Mouse (Mus musculus) myocyte (in vitro differentiated cells): ENCODE results near the gene Kif17. TPM values are rescaled to one million over a fixed set of nuclear protein-coding genes. Genes with fewer than 3 reads are reported as not detected.

Experiments
- H3K27me3 ChIP-seq: one replicate; pipeline ENCODE4 v1.6.1; 2011; ENCODE audit not compliant: control insufficient read depth, insufficient read depth, insufficient read length
- H3K36me3 ChIP-seq: one replicate; pipeline ENCODE4 v1.6.1; 2011; ENCODE audit not compliant: control insufficient read depth, insufficient read depth
- H3K4me2 ChIP-seq: one replicate; pipeline ENCODE4 v1.6.1; 2011; ENCODE audit warnings: low read depth, control low read depth
- H3K4me3 ChIP-seq: one replicate; pipeline ENCODE4 v1.5.1; 2011; ENCODE audit warnings: mild to moderate bottlenecking, control low read depth, moderate library complexity
- H3K79me2 ChIP-seq: one replicate; pipeline ENCODE4 v1.6.1; 2011; ENCODE audit not compliant: control insufficient read depth, insufficient read depth
- H3ac ChIP-seq: one replicate; pipeline ENCODE4 v1.6.1; 2011; ENCODE audit not compliant: control insufficient read depth, insufficient read length
- CEBPB ChIP-seq: IDR thresholded peaks from 2 replicates; pipeline ENCODE4 v1.6.1; 2011; ENCODE audit warnings: mild to moderate bottlenecking, moderate library complexity; ENCODE audit not compliant: poor library complexity, insufficient read depth, severe bottlenecking
- E2F4 ChIP-seq: IDR thresholded peaks from one replicate; pipeline ENCODE4 v1.6.1; 2011; ENCODE audit warnings: mild to moderate bottlenecking, control low read depth, moderate library complexity; ENCODE audit not compliant: insufficient read depth
- MAX ChIP-seq: IDR thresholded peaks from one replicate; pipeline ENCODE4 v1.6.1; 2011; ENCODE audit warnings: low read depth, mild to moderate bottlenecking, control low read depth
- MYOD1 ChIP-seq, 3 experiments: IDR thresholded peaks; one replicate each; pipeline ENCODE4 v1.6.1; 2011; ENCODE audit warnings: control low read depth in 2 of 3, low read depth in 2 of 3, mild to moderate bottlenecking in 2 of 3, moderate library complexity in 1 of 3; ENCODE audit not compliant: insufficient read length in 2 of 3, control insufficient read depth in 1 of 3
- MYOG ChIP-seq, 3 experiments: IDR thresholded peaks; one replicate each; pipeline ENCODE4 v1.6.1; 2011; ENCODE audit warnings: control low read depth in 2 of 3, low read depth in 2 of 3, mild to moderate bottlenecking in 2 of 3; ENCODE audit not compliant: insufficient read length in 2 of 3, control insufficient read depth in 1 of 3, insufficient read depth in 1 of 3
- POLR2A ChIP-seq: IDR thresholded peaks from one replicate; pipeline ENCODE4 v1.6.1; 2011; ENCODE audit warnings: low read depth, mild to moderate bottlenecking, control low read depth, moderate library complexity; ENCODE audit not compliant: insufficient read length
- POLR2AphosphoS2 ChIP-seq: IDR thresholded peaks from one replicate; pipeline ENCODE4 v1.6.1; 2011; ENCODE audit warnings: low read depth, control low read depth; ENCODE audit not compliant: insufficient read length
- REST ChIP-seq: IDR thresholded peaks from one replicate; pipeline ENCODE4 v1.6.1; 2011; ENCODE audit warnings: mild to moderate bottlenecking, control low read depth, moderate library complexity; ENCODE audit not compliant: insufficient read depth, insufficient read length
- SRF ChIP-seq: IDR thresholded peaks from one replicate; pipeline ENCODE4 v1.6.1; 2011; ENCODE audit warnings: low read depth; ENCODE audit not compliant: control insufficient read depth, insufficient read length
- TCF12 ChIP-seq: IDR thresholded peaks from one replicate; pipeline ENCODE4 v1.6.1; 2011; ENCODE audit warnings: mild to moderate bottlenecking, control low read depth; ENCODE audit not compliant: poor library complexity, insufficient read depth, severe bottlenecking
- TCF3 ChIP-seq: IDR thresholded peaks from one replicate; pipeline ENCODE4 v1.6.1; 2011; ENCODE audit warnings: low read depth, control low read depth; ENCODE audit not compliant: insufficient read length
- USF1 ChIP-seq: IDR thresholded peaks from one replicate; pipeline ENCODE4 v1.6.1; 2011; ENCODE audit warnings: low read depth, mild to moderate bottlenecking, control low read depth, moderate library complexity
- polyA plus RNA-seq: library from polyadenylated mRNA; unstranded; fragments of >200 nt; fragmentation: generic; extraction: Trizol; gene quantifications from one replicate; pipeline ENCODE4 v1.2.1, GENCODE M21; 2012; ENCODE audit warnings: missing spikeins

The Kif17 gene
- polyA plus RNA-seq, 1 experiment, result 0.20 TPM

DNA sequence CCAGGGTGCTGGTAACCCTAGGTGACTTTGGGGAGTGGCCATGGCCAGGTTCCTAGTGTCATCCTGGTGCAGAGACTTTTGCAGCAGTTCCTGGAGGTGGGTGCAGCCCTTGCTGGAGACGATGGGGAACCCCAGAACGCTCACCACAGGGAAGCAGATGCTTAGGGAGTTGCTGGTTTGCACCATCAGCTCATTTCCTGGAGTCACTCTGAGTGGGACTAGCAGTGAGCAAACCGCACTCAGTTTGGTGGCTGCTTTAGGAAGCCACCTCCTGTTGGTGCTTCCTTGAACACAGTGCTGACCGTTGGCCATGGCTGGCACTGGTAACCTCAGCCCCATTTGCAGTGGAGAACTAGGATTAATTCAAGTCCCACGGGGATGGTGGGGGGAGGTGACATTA is 9.2 kb downstream of the Kif17 start:
- no peaks in the 10 kb centered on the region for H3K36me3 ChIP-seq
- TF ChIP-seq POLR2A, result no peak
- TF ChIP-seq MYOD1 (IDR thresholded peaks at IDR 0.05; ENCODE audit: control insufficient read depth in 1 of 3, insufficient read length in 2 of 3, low read depth in 2 of 3), result no peak
- TF ChIP-seq TCF3, result no peak
- TF ChIP-seq POLR2AphosphoS2, result no peak
- TF ChIP-seq TCF12, result no peak
- no peak for TF ChIP-seq REST
- TF ChIP-seq MYOG (IDR thresholded peaks at IDR 0.05; ENCODE audit: control insufficient read depth in 1 of 3, insufficient read depth in 1 of 3, insufficient read length in 2 of 3, low read depth in 2 of 3), result no peak
- no peak for TF ChIP-seq USF1
- TF ChIP-seq E2F4, result no peak
- H3K4me3 ChIP-seq, result no peak overlapping the region
- no peaks in the 10 kb centered on the region for H3K27me3 ChIP-seq
- H3ac ChIP-seq, result no peak overlapping the region
- H3K79me2 ChIP-seq, result no peaks in the 10 kb centered on the region
- no peak overlapping the region for H3K4me2 ChIP-seq

DNA sequence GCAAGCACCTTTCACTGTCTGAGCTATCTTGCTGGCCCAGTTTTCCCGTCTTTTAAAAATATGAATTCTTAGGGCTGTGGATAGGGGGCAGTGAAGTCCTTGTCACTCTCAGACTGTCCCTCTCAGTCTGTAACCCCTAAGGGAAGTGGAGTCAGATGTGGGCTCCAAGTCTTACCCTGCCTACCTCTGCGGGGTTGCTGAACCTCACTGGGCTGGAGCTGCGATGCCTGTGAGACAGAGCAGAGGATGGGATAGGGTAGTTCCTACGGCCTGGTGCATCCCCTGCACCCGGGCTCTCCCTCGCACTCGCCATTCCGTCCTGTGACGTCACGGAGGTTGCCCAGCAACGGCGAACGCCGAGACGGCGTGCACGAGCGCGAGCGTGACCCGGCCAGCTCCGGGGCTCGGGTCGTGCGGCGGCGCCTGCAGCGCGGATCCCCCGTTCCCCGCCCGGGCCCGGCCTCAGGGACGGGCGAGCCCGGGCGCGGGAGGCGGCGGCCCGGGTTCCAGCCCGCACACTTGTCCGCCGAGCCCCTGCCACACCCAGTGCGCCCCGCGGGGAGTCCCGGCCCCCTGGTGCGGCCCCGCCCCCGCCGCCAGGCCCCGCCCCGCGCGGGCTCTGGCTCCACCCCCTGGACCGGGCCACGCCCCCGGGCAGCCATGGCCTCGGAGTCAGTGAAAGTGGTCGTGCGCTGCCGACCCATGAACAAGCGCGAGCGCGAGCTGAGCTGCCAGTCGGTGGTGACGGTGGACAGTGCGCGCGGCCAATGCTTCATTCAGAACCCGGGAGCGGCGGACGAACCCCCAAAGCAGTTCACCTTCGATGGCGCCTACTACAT is 11.8 kb downstream of the Kif17 start:
- Histone ChIP-seq H3K36me3 (no peaks in the 10 kb centered on the region), H3K27me3 (no peaks in the 10 kb centered on the region), H3K4me2 (peak overlapping the region; percentile 70), H3K79me2 (no peaks in the 10 kb centered on the region), H3K4me3 (peak overlapping the region; percentile 17), H3ac (peak overlapping the region; percentile 16)
- TF ChIP-seq USF1 (no peak), REST (no peak), POLR2A (no peak), MYOG (IDR thresholded peaks at IDR 0.05; ENCODE audit: control insufficient read depth in 1 of 3, insufficient read depth in 1 of 3, insufficient read length in 2 of 3, low read depth in 2 of 3) (no peak), CEBPB (no peak), MYOD1 (IDR thresholded peaks at IDR 0.05; ENCODE audit: control insufficient read depth in 1 of 3, insufficient read length in 2 of 3, low read depth in 2 of 3) (no peak), SRF (no peak), E2F4 (no peak), POLR2AphosphoS2 (no peak)

DNA sequence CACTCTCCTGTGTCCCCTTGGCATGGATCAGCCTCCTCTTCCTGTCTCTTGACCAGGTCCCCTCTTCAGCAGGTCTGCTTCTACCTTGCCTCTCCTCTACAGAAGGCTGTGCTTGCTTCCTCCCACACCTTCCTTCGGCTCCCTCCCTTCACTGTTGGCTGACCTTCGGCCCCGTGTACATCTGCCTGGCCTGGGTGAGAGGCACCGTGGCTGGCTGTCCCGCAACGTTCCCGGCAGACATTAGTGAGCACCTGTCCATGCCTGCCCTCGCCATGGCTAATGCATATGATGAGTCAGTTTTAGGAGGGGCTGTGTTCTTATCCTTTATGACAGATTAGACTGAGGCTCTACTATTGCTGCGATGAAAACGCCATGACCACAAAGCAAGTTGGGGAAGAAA is 17.6 kb downstream of the Kif17 start:
- no peaks in the 10 kb centered on the region for H3K79me2 ChIP-seq
- H3K4me3 ChIP-seq, result no peak overlapping the region
- H3K36me3 ChIP-seq, result no peaks in the 10 kb centered on the region
- no peak for TF ChIP-seq USF1
- TF ChIP-seq POLR2A, result no peak
- TF ChIP-seq POLR2AphosphoS2, result no peak
- no peak for TF ChIP-seq MAX
- TF ChIP-seq TCF12, result no peak
- no peak for TF ChIP-seq CEBPB
- no peak for TF ChIP-seq MYOG (IDR thresholded peaks at IDR 0.05; ENCODE audit: control insufficient read depth in 1 of 3, insufficient read depth in 1 of 3, insufficient read length in 2 of 3, low read depth in 2 of 3)
- no peak for TF ChIP-seq REST
- H3ac ChIP-seq, result no peak overlapping the region
- peaks cover 13% of the 10 kb centered on the region for H3K27me3 ChIP-seq
- no peak overlapping the region for H3K4me2 ChIP-seq

DNA sequence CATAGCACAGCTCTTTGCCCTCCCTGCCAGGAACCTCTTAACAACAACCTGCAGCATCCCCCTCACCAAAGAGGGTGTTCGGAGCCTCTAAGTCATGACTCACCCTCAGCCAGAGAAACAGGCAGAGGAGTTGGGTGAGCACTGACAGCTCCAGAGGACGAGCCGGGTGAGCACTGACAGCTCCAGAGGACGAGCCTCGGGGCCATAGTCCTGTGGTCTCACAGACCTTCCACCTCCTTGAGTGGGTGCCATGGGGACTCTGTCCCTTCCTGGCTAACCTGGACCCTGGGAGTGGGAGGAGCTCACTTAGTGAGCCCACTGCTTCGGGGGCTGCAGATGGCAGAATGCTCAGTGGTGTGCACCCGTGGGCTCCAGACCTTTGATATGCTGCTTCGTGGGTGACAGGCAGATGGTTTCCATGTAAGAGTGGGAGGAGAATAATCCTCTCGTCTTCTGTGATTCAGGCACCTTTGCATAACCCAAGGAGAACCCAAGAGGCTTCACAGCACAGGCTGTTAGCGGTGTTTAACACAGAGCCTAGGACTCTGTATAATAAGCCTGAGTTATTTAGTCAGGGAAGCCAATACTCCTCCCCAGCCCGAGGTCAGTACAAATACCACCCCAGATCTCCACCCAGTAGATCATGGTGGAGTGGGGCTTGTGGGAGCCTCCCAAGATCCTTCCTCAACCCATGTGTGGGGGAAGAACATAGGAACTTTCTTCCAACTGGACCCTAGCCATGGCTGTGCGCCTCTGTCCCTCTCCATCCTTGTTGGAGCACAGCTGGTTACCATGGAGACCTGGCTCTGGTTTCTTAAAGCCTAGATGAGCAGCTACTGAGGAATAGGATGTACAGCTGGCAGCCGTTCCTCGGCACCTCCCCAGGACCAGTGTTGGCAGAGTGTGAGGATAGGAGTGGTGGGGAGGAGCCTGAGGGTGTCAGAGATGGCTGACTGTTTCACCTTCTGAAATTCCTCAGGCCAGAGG is 22.1 kb downstream of the Kif17 start:
- Histone ChIP-seq H3K27me3 (peaks cover 34% of the 10 kb centered on the region), H3K36me3 (no peaks in the 10 kb centered on the region), H3ac (no peak overlapping the region), H3K79me2 (no peaks in the 10 kb centered on the region), H3K4me2 (no peak overlapping the region), H3K4me3 (no peak overlapping the region)
- no peak for TF ChIP-seq USF1
- no peak for TF ChIP-seq MYOG (IDR thresholded peaks at IDR 0.05; ENCODE audit: control insufficient read depth in 1 of 3, insufficient read depth in 1 of 3, insufficient read length in 2 of 3, low read depth in 2 of 3)
- TF ChIP-seq POLR2A, result no peak
- no peak for TF ChIP-seq CEBPB
- no peak for TF ChIP-seq TCF12
- TF ChIP-seq E2F4, result no peak
- no peak for TF ChIP-seq REST

DNA sequence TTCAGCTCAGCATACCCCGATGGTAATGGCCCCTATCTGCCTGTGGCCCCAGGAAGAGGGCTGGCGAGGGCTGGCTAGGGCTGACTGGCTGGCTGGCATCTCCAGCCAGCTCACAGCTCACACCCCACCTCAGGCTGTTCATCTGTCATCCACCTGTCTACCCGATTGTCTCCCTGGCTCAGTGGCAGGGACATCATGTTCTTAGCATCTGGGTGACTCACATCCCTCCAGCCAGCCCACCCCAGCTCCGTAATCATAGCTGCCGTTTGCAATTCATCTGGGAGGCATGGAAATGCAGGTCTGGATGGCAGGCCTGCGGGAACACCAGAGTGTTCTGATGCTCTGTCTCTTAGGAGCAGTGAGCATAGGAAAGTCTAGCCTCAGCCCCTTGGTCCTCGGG is 28.1 kb downstream of the Kif17 start:
- H3K4me3 ChIP-seq, result no peak overlapping the region
- H3K27me3 ChIP-seq, result peaks cover 30% of the 10 kb centered on the region
- TF ChIP-seq TCF3 (no peak), REST (no peak), E2F4 (no peak), POLR2AphosphoS2 (no peak), MAX (no peak), TCF12 (no peak), USF1 (no peak), MYOD1 (IDR thresholded peaks at IDR 0.05; ENCODE audit: control insufficient read depth in 1 of 3, insufficient read length in 2 of 3, low read depth in 2 of 3) (no peak), SRF (no peak), MYOG (IDR thresholded peaks at IDR 0.05; ENCODE audit: control insufficient read depth in 1 of 3, insufficient read depth in 1 of 3, insufficient read length in 2 of 3, low read depth in 2 of 3) (no peak), POLR2A (no peak), CEBPB (no peak)
- H3K4me2 ChIP-seq, result no peak overlapping the region
- H3ac ChIP-seq, result no peak overlapping the region
- H3K36me3 ChIP-seq, result no peaks in the 10 kb centered on the region
- no peaks in the 10 kb centered on the region for H3K79me2 ChIP-seq
